Mouse (Mus musculus) ES-E14 (cell line): ENCODE results near the gene Paqr9. TPM values are rescaled to one million over a fixed set of nuclear protein-coding genes. Genes with fewer than 3 reads are reported as not detected.

ENCODE experiments used
- DNase-seq: peaks from one replicate; pipeline ENCODE4 v3.0.0-alpha.2; 2013; ENCODE audit warnings: low read depth, low spot score
- H3K27ac ChIP-seq: 2 replicates; pipeline ENCODE4 v1.5.1; 2012; ENCODE audit warnings: low read depth, mild to moderate bottlenecking, low read length, moderate library complexity, mixed read lengths; ENCODE audit not compliant: poor library complexity, insufficient read depth, severe bottlenecking
- H3K36me3 ChIP-seq: 2 replicates; pipeline ENCODE4 v1.6.1; 2012; ENCODE audit warnings: mild to moderate bottlenecking, low read length, moderate library complexity, mixed read lengths; ENCODE audit not compliant: control insufficient read depth, poor library complexity, insufficient read depth, severe bottlenecking
- H3K4me1 ChIP-seq, 2 experiments: fragments of 150-350 bp in 1 of 2; sonication (generic) in 1 of 2; 2 replicates each; pipeline ENCODE4 v1.6.1; 2012; ENCODE audit warnings: low read length in 2 of 2, mild to moderate bottlenecking in 1 of 2, mixed read lengths in 1 of 2; ENCODE audit not compliant: control insufficient read depth in 2 of 2, insufficient read depth in 2 of 2, poor library complexity in 1 of 2
- H3K4me3 ChIP-seq, 2 experiments: fragments of 150-350 bp in 1 of 2; sonication (generic) in 1 of 2; 2 replicates each; pipeline ENCODE4 v1.5.1; 2012; ENCODE audit warnings: low read length in 2 of 2, low read depth in 1 of 2, mild to moderate bottlenecking in 1 of 2, mixed read lengths in 1 of 2; ENCODE audit not compliant: insufficient read depth in 1 of 2, poor library complexity in 1 of 2, severe bottlenecking in 1 of 2
- H3K9ac ChIP-seq: 2 replicates; pipeline ENCODE4 v1.6.1; 2012; ENCODE audit warnings: low read depth, mild to moderate bottlenecking, low read length, mixed read lengths; ENCODE audit not compliant: poor library complexity, insufficient read depth, severe bottlenecking
- H3K9me3 ChIP-seq: fragments of 150-350 bp; sonication (generic); 2 replicates; pipeline ENCODE4 v1.6.1; 2012; ENCODE audit warnings: low read depth, mild to moderate bottlenecking, low read length; ENCODE audit not compliant: control insufficient read depth, insufficient read depth
- CHD2 ChIP-seq: IDR thresholded peaks from 2 replicates; pipeline ENCODE4 v1.6.1; 2014; ENCODE audit warnings: mild to moderate bottlenecking, low read depth, low read length, inconsistent platforms
- HCFC1 ChIP-seq: IDR thresholded peaks from 2 replicates; pipeline ENCODE4 v1.6.1; 2012; ENCODE audit warnings: low read length, inconsistent platforms, borderline replicate concordance; ENCODE audit not compliant: insufficient read depth
- MAFK ChIP-seq: IDR thresholded peaks from 2 replicates; pipeline ENCODE4 v1.6.1; 2014; ENCODE audit warnings: mild to moderate bottlenecking, low read depth, low read length, inconsistent platforms; ENCODE audit not compliant: insufficient read depth
- ZC3H11A ChIP-seq: IDR thresholded peaks from 2 replicates; pipeline ENCODE4 v1.6.1; 2012; ENCODE audit warnings: low read depth, mild to moderate bottlenecking, inconsistent platforms, low read length, borderline replicate concordance
- ZNF384 ChIP-seq: IDR thresholded peaks from 2 replicates; pipeline ENCODE4 v1.6.1; 2012; ENCODE audit warnings: low read depth, low read length, inconsistent platforms
- in situ Hi-C, 2 experiments: fragments of 600-800 bp; cut with MboI; formaldehyde crosslinking; loops; one replicate each; pipeline ENCODE4 v1.15.1; 2025; ENCODE audit warnings: low sequenced_read_pairs in 2 of 2, inconsistent platforms in 1 of 2; ENCODE audit not compliant: unreplicated experiment in 2 of 2
- total RNA-seq: library from RNA; depleted of rRNA; stranded (reverse); fragments of 300-350 nt; gene quantifications from 2 replicates; pipeline ENCODE4 v1.2.3, GENCODE M21; 2012

The Paqr9 gene
- total RNA-seq, 1 experiment: 0.58 TPM

DNA sequence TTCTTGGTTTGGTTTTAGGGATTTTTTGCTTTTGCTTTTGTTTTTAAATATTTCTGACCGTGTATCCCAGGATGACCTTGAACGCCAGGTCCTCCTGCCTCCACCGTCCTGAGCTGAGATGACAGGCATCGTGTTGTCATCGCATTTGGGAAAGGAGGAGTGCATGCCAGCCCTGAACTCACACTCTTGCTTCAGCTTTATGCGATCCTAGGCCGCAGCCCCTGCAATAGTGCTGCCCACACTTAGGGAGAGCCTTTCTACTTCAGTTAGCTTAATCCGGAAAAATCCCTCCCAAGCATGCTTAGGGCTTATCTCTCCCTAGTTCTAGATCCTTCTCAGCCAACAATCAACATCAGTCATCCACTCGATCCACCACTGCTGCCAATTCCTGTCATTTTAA, 43.9 kb downstream of the Paqr9 start:
- DNase-seq: no peak
- H3K36me3 ChIP-seq: no peaks in the 10 kb centered on the region
- H3K4me3 ChIP-seq: no peak overlapping the region
- TF ChIP-seq ZNF384 (no peak), ZC3H11A (no peak), CHD2 (no peak), MAFK (no peak), HCFC1 (no peak)
- no peak overlapping the region for H3K9ac ChIP-seq
- no peaks in the 10 kb centered on the region; a peak in 1 of 4 replicates for H3K4me1 ChIP-seq
- H3K9me3 ChIP-seq: no peaks in the 10 kb centered on the region
- in situ Hi-C loops: loop anchor here in 1 of 2 experiments (5.0 kb wide), 1 partner anchor 84 kb away; no protein-coding TSS in a partner anchor
- no peak overlapping the region for H3K27ac ChIP-seq

GRCm38 (mm10) chr9:95607196-95607595, 47.7 kb downstream of the Paqr9 start:
- in situ Hi-C loops: no loop called here
- no peak overlapping the region for H3K27ac ChIP-seq
- no peaks in the 10 kb centered on the region for H3K9me3 ChIP-seq
- TF ChIP-seq ZNF384 (no peak), CHD2 (no peak), ZC3H11A (no peak), HCFC1 (no peak), MAFK (no peak)
- H3K9ac ChIP-seq: no peak overlapping the region
- peaks cover 2 to 9% of the 10 kb centered on the region in 2 experiments; a peak in 3 of 4 replicates for H3K4me1 ChIP-seq
- H3K4me3 ChIP-seq: no peak overlapping the region
- no peak for DNase-seq
- H3K36me3 ChIP-seq: no peaks in the 10 kb centered on the region

DNA sequence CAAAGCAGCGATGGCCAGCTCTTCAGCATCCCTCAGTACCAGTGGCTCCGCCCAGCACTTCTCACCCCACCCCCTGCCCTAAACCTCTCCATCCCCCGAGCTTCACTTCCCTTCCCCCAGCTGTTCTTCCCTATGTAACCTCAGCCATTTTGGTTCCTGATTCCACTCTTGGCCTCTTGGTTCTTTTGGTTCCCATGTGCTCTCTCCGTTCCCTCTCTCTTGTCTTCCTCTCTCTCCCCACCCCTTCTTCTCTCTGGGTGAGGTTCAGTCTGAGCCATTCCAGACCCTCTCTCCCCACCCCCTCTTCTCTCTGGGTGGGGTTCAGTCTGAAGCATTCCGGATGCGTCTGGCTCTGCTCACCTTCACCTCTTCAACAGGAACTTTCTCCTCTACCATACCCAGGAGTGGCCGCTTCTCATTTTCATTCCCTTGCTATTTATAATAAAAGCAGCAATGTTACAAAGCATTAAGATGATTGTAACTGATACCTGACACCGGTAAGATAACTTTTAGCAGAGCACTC, 52.9 kb downstream of the Paqr9 start:
- H3K27ac ChIP-seq: peak overlapping the region; percentile 39; the same call in 1 of the 2 replicates
- H3K4me1 ChIP-seq: peaks cover 17 to 25% of the 10 kb centered on the region in 2 experiments; a peak in 3 of 4 replicates
- peak; percentile 44 for DNase-seq
- no peaks in the 10 kb centered on the region for H3K9me3 ChIP-seq
- H3K36me3 ChIP-seq: no peaks in the 10 kb centered on the region
- in situ Hi-C loops: no loop called here
- TF ChIP-seq CHD2: no peak; the same call in 1 of the 2 replicates
- TF ChIP-seq ZC3H11A: no peak
- TF ChIP-seq MAFK: no peak
- no peak overlapping the region for H3K9ac ChIP-seq
- H3K4me3 ChIP-seq: peak overlapping the region; percentile 2 to 5; a peak in 1 of 4 replicates

GRCm38 (mm10) chr9:95613426-95614127, 54.1 kb downstream of the Paqr9 start:
- Histone ChIP-seq H3K4me1 (peaks cover 17 to 25% of the 10 kb centered on the region in 2 experiments; a peak in 3 of 4 replicates), H3K27ac (no peak overlapping the region; the same call in 1 of the 2 replicates), H3K4me3 (0 out of 4 replicates have a peak overlapping the region, but pooled peaks of 1 of the 2 experiments have one; percentile 0), H3K36me3 (no peaks in the 10 kb centered on the region), H3K9ac (no peak overlapping the region), H3K9me3 (no peaks in the 10 kb centered on the region)
- no peak for DNase-seq
- in situ Hi-C loops: no loop called here
- TF ChIP-seq HCFC1: no peak
- TF ChIP-seq CHD2: no peak
- no peak for TF ChIP-seq MAFK
- TF ChIP-seq ZNF384: no peak
- TF ChIP-seq ZC3H11A: no peak
